Mouse (Mus musculus) 3134 (cell line): ENCODE data around the gene Adh1.

Source experiments
- DNase-seq: peaks from one replicate; pipeline ENCODE4 v3.0.0-alpha.2; 2011; ENCODE audit warnings: low spot score; ENCODE audit not compliant: insufficient read length; ENCODE audit errors: extremely low read depth

The Adh1 gene

GRCm38 (mm10) chr3:138260721-138261669 lies at the start of gene Adh1:
Adh1 (plus strand) TSS chr3:138260991.
- DNase-seq: no peak

- DNase-seq: no peak
These were observed 48.3 kb upstream of the Adh1 start for GRCm38 (mm10) chr3:138212431-138212951.

GRCm38 (mm10) chr3:138215395-138215989 lies 45.3 kb upstream of the Adh1 start:
- DNase-seq: no peak

GRCm38 (mm10) chr3:138216091-138216490 lies 44.7 kb upstream of the Adh1 start:
- DNase-seq: no peak

GRCm38 (mm10) chr3:138217631-138218264 lies 43.0 kb upstream of the Adh1 start, which contains the start of gene Adh7:
Adh7 (plus strand) TSS chr3:138217760.
- DNase-seq: peak; percentile 73

- DNase-seq: no peak
These were observed 39.7 kb upstream of the Adh1 start for GRCm38 (mm10) chr3:138221116-138221515.

GRCm38 (mm10) chr3:138222511-138222910 lies 38.3 kb upstream of the Adh1 start:
- DNase-seq: no peak

- no peak for DNase-seq
These were observed 37.8 kb upstream of the Adh1 start for GRCm38 (mm10) chr3:138222952-138223351.

GRCm38 (mm10) chr3:138224363-138224954 lies 36.3 kb upstream of the Adh1 start:
- DNase-seq: no peak

GRCm38 (mm10) chr3:138225331-138225730 lies 35.5 kb upstream of the Adh1 start:
- no peak for DNase-seq

GRCm38 (mm10) chr3:138225853-138226252 lies 34.9 kb upstream of the Adh1 start:
- no peak for DNase-seq

- no peak for DNase-seq
These were observed 34.3 kb upstream of the Adh1 start for GRCm38 (mm10) chr3:138226476-138226875.

- DNase-seq: no peak
These were observed 33.7 kb upstream of the Adh1 start for GRCm38 (mm10) chr3:138227082-138227481.

GRCm38 (mm10) chr3:138227782-138228181 lies 33.0 kb upstream of the Adh1 start:
- DNase-seq: no peak

- no peak for DNase-seq
These were observed 31.3 kb upstream of the Adh1 start for GRCm38 (mm10) chr3:138229448-138229847.

GRCm38 (mm10) chr3:138230266-138230665 lies 30.5 kb upstream of the Adh1 start:
- no peak for DNase-seq

GRCm38 (mm10) chr3:138231531-138231930 lies 29.3 kb upstream of the Adh1 start:
- no peak for DNase-seq

- DNase-seq: no peak
These were observed 24.1 kb upstream of the Adh1 start for GRCm38 (mm10) chr3:138236546-138237163.

GRCm38 (mm10) chr3:138238046-138238445 lies 22.7 kb upstream of the Adh1 start:
- DNase-seq: no peak

- DNase-seq: no peak
These were observed 21.3 kb upstream of the Adh1 start for GRCm38 (mm10) chr3:138239461-138239860.
